Comparison of ENCODE assay signal across 20 mouse cellular contexts in genomic region chr11:112844258-112844901, GRCm38 (mm10).
DNase-seq lines count a peak whose midpoint lies in the region; ATAC-seq and TF ChIP-seq lines count a peak whose summit lies in the region.
"Had no signal": no experiment of that assay in that cellular context is flagged by ENCODE, and none has a peak within 500 bp of the region (broad histone marks: within the 10 kb centered on the region; RNA-seq: fewer than 3 reads in every experiment).

No protein-coding gene starts in this region.

- no peak overlapping the region for H3K4me3 ChIP-seq in embryonic facial prominence, embryonic 14.5 days (ENCODE audit: low read depth, low read length)
- H3K4me3 ChIP-seq in embryonic facial prominence, embryonic 10.5 days, result no peak overlapping the region
- no peak overlapping the region for H3K4me3 ChIP-seq in heart, embryonic 15.5 days
- no peak overlapping the region for H3K4me3 ChIP-seq in myocyte
- H3K4me3 ChIP-seq: left cerebral cortex, adult 2 months; limb, embryonic 10.5 days; midbrain, embryonic 12.5 days had no signal

- ATAC-seq in embryonic facial prominence, embryonic 14.5 days (ENCODE audit: low read depth), result no peak
- ATAC-seq in heart, embryonic 15.5 days (replicated peaks; ENCODE audit: insufficient number of reproducible peaks, insufficient read depth, low FRiP score, low read depth), result peak; percentile 81
- ATAC-seq: hindbrain, embryonic 16.5 days had no signal

- no peaks in the 10 kb centered on the region for H3K9me3 ChIP-seq in embryonic facial prominence, embryonic 14.5 days (ENCODE audit: control insufficient read depth, low read length)
- H3K9me3 ChIP-seq in embryonic facial prominence, embryonic 10.5 days, result no peaks in the 10 kb centered on the region
- H3K9me3 ChIP-seq in heart, embryonic 15.5 days (replicated peaks), result no peaks in the 10 kb centered on the region
- H3K9me3 ChIP-seq: limb, embryonic 10.5 days; midbrain, embryonic 12.5 days had no signal

- no peaks in the 10 kb centered on the region for H3K27me3 ChIP-seq in embryonic facial prominence, embryonic 14.5 days (replicated peaks; ENCODE audit: control insufficient read depth, insufficient read depth, low read length)
- H3K27me3 ChIP-seq in embryonic facial prominence, embryonic 10.5 days (replicated peaks; ENCODE audit: low read depth, poor library complexity, severe bottlenecking), result peaks cover 25% of the 10 kb centered on the region
- 0 out of 2 replicates have a peak, but pooled peaks cover 6% of the 10 kb centered on the region for H3K27me3 ChIP-seq in heart, embryonic 15.5 days
- no peaks in the 10 kb centered on the region for H3K27me3 ChIP-seq in myocyte (ENCODE audit: control insufficient read depth, insufficient read depth, insufficient read length)

- H3K9ac ChIP-seq in embryonic facial prominence, embryonic 14.5 days (ENCODE audit: low read depth, low read length), result no peak overlapping the region
- H3K9ac ChIP-seq in heart, embryonic 15.5 days, result no peak overlapping the region
- H3K9ac ChIP-seq: midbrain, embryonic 12.5 days had no signal

- WGBS in embryonic facial prominence, embryonic 14.5 days, result 70% methylated on average over 8 of the region's 8 CpGs
- 81% methylated on average over 8 of the region's 8 CpGs for WGBS in embryonic facial prominence, embryonic 10.5 days
- 42% methylated on average over 8 of the region's 8 CpGs for WGBS in heart, embryonic 15.5 days

- no peak overlapping the region for H3K27ac ChIP-seq in embryonic facial prominence, embryonic 14.5 days (replicated peaks; ENCODE audit: low read depth, low read length)
- H3K27ac ChIP-seq in embryonic facial prominence, embryonic 10.5 days (replicated peaks), result no peak overlapping the region
- 0 out of 2 replicates have a peak overlapping the region, but pooled peaks have one; percentile 37 for H3K27ac ChIP-seq in heart, embryonic 15.5 days
- H3K27ac ChIP-seq: left cerebral cortex, adult 2 months; limb, embryonic 10.5 days; macrophage; midbrain, embryonic 12.5 days had no signal

- no peaks in the 10 kb centered on the region for H3K4me1 ChIP-seq in embryonic facial prominence, embryonic 14.5 days (ENCODE audit: control insufficient read depth, insufficient read depth, low read length)
- H3K4me1 ChIP-seq in embryonic facial prominence, embryonic 10.5 days, result peaks cover 16% of the 10 kb centered on the region
- peaks cover 3% of the 10 kb centered on the region; the same call in 1 of the 2 replicates for H3K4me1 ChIP-seq in heart, embryonic 15.5 days (replicated peaks)

- H3ac ChIP-seq in myocyte (ENCODE audit: control insufficient read depth, insufficient read length), result no peak overlapping the region

- H3K79me2 ChIP-seq in myocyte (ENCODE audit: control insufficient read depth, insufficient read depth), result no peaks in the 10 kb centered on the region

- no peak for TF ChIP-seq POLR2A in myocyte (IDR thresholded peaks at IDR 0.05; ENCODE audit: insufficient read length, low read depth)

- no peak overlapping the region for H3K4me2 ChIP-seq in embryonic facial prominence, embryonic 14.5 days (ENCODE audit: low read depth, low read length)
- no peak overlapping the region for H3K4me2 ChIP-seq in heart, embryonic 15.5 days
- no peak overlapping the region for H3K4me2 ChIP-seq in myocyte (ENCODE audit: low read depth)
- H3K4me2 ChIP-seq: liver, embryonic 11.5 days; midbrain, embryonic 12.5 days had no signal

- DNase-seq in embryonic facial prominence, embryonic 14.5 days (ENCODE audit: low spot score), result peak; percentile 24
- no peak for DNase-seq in embryonic facial prominence, embryonic 10.5 days (ENCODE audit: low spot score)
- DNase-seq in kidney, postnatal 4 days, result peak; percentile 25 to 26
- DNase-seq in kidney, adult 11 months, result no peak
- no peak for DNase-seq in cerebellum, postnatal 36 days
- no peak for DNase-seq in thymus, postnatal 14 days
- DNase-seq: adrenal gland, postnatal 25 days; cerebellum, adult 8-10 months; kidney, adult 2 months; lung, adult 2 months; retina, postnatal 1 day; right cerebral cortex, postnatal 4 days had no signal

- no peaks in the 10 kb centered on the region for H3K36me3 ChIP-seq in embryonic facial prominence, embryonic 14.5 days (ENCODE audit: control insufficient read depth, insufficient read depth, low read length)
- H3K36me3 ChIP-seq in embryonic facial prominence, embryonic 10.5 days (replicated peaks), result no peaks in the 10 kb centered on the region
- no peaks in the 10 kb centered on the region for H3K36me3 ChIP-seq in heart, embryonic 15.5 days
- no peaks in the 10 kb centered on the region for H3K36me3 ChIP-seq in myocyte (ENCODE audit: control insufficient read depth, insufficient read depth)
- H3K36me3 ChIP-seq: limb, embryonic 10.5 days; midbrain, embryonic 12.5 days had no signal

TF ChIP-seq in myocyte, 11 proteins besides CTCF, POLR2A, EP300 and RAD21:
- TF ChIP-seq MYOG (IDR thresholded peaks at IDR 0.05; ENCODE audit: control insufficient read depth in 1 of 3, insufficient read depth in 1 of 3, insufficient read length in 2 of 3, low read depth in 2 of 3), result peak in 1 of 3 experiments; percentile 63
- TF ChIP-seq MYOD1 (IDR thresholded peaks at IDR 0.05; ENCODE audit: control insufficient read depth in 1 of 3, insufficient read length in 2 of 3, low read depth in 2 of 3), result peak in 2 of 3 experiments; percentile 30 to 79
- no peak for TF ChIP-seq MAX (IDR thresholded peaks at IDR 0.05; ENCODE audit: low read depth)

Comparison
In these comparisons a context has a peak if more than half of its experiments do, and no peak if none do; other contexts are left out.
1. DNase-seq: peak in embryonic facial prominence, embryonic 14.5 days (single experiment) and kidney, postnatal 4 days (2 of 2); none in embryonic facial prominence, embryonic 10.5 days (single experiment), kidney, adult 11 months (single experiment), cerebellum, postnatal 36 days (0 of 2) and thymus, postnatal 14 days (single experiment).